Mouse (Mus musculus) myocyte (in vitro differentiated cells): ENCODE data around the gene Mab21l3. TPM values are rescaled to one million over a fixed set of nuclear protein-coding genes. Genes with fewer than 3 reads are reported as not detected.
"Not testable (repeated sequence)": the region's sequence is repeated elsewhere in the genome, so short reads cannot be mapped to it uniquely, and the experiment has no call there.

Experiments used
- H3K27me3 ChIP-seq: one replicate; pipeline ENCODE4 v1.6.1; 2011; ENCODE audit not compliant: control insufficient read depth, insufficient read depth, insufficient read length
- H3K36me3 ChIP-seq: one replicate; pipeline ENCODE4 v1.6.1; 2011; ENCODE audit not compliant: control insufficient read depth, insufficient read depth
- H3K4me2 ChIP-seq: one replicate; pipeline ENCODE4 v1.6.1; 2011; ENCODE audit warnings: low read depth, control low read depth
- H3K4me3 ChIP-seq: one replicate; pipeline ENCODE4 v1.5.1; 2011; ENCODE audit warnings: mild to moderate bottlenecking, control low read depth, moderate library complexity
- H3K79me2 ChIP-seq: one replicate; pipeline ENCODE4 v1.6.1; 2011; ENCODE audit not compliant: control insufficient read depth, insufficient read depth
- H3ac ChIP-seq: one replicate; pipeline ENCODE4 v1.6.1; 2011; ENCODE audit not compliant: control insufficient read depth, insufficient read length
- CEBPB ChIP-seq: IDR thresholded peaks from 2 replicates; pipeline ENCODE4 v1.6.1; 2011; ENCODE audit warnings: mild to moderate bottlenecking, moderate library complexity; ENCODE audit not compliant: poor library complexity, insufficient read depth, severe bottlenecking
- E2F4 ChIP-seq: IDR thresholded peaks from one replicate; pipeline ENCODE4 v1.6.1; 2011; ENCODE audit warnings: mild to moderate bottlenecking, control low read depth, moderate library complexity; ENCODE audit not compliant: insufficient read depth
- MAX ChIP-seq: IDR thresholded peaks from one replicate; pipeline ENCODE4 v1.6.1; 2011; ENCODE audit warnings: low read depth, mild to moderate bottlenecking, control low read depth
- MYOD1 ChIP-seq, 3 experiments: IDR thresholded peaks; one replicate each; pipeline ENCODE4 v1.6.1; 2011; ENCODE audit warnings: control low read depth in 2 of 3, low read depth in 2 of 3, mild to moderate bottlenecking in 2 of 3, moderate library complexity in 1 of 3; ENCODE audit not compliant: insufficient read length in 2 of 3, control insufficient read depth in 1 of 3
- MYOG ChIP-seq, 3 experiments: IDR thresholded peaks; one replicate each; pipeline ENCODE4 v1.6.1; 2011; ENCODE audit warnings: control low read depth in 2 of 3, low read depth in 2 of 3, mild to moderate bottlenecking in 2 of 3; ENCODE audit not compliant: insufficient read length in 2 of 3, control insufficient read depth in 1 of 3, insufficient read depth in 1 of 3
- POLR2A ChIP-seq: IDR thresholded peaks from one replicate; pipeline ENCODE4 v1.6.1; 2011; ENCODE audit warnings: low read depth, mild to moderate bottlenecking, control low read depth, moderate library complexity; ENCODE audit not compliant: insufficient read length
- POLR2AphosphoS2 ChIP-seq: IDR thresholded peaks from one replicate; pipeline ENCODE4 v1.6.1; 2011; ENCODE audit warnings: low read depth, control low read depth; ENCODE audit not compliant: insufficient read length
- REST ChIP-seq: IDR thresholded peaks from one replicate; pipeline ENCODE4 v1.6.1; 2011; ENCODE audit warnings: mild to moderate bottlenecking, control low read depth, moderate library complexity; ENCODE audit not compliant: insufficient read depth, insufficient read length
- SRF ChIP-seq: IDR thresholded peaks from one replicate; pipeline ENCODE4 v1.6.1; 2011; ENCODE audit warnings: low read depth; ENCODE audit not compliant: control insufficient read depth, insufficient read length
- TCF12 ChIP-seq: IDR thresholded peaks from one replicate; pipeline ENCODE4 v1.6.1; 2011; ENCODE audit warnings: mild to moderate bottlenecking, control low read depth; ENCODE audit not compliant: poor library complexity, insufficient read depth, severe bottlenecking
- TCF3 ChIP-seq: IDR thresholded peaks from one replicate; pipeline ENCODE4 v1.6.1; 2011; ENCODE audit warnings: low read depth, control low read depth; ENCODE audit not compliant: insufficient read length
- USF1 ChIP-seq: IDR thresholded peaks from one replicate; pipeline ENCODE4 v1.6.1; 2011; ENCODE audit warnings: low read depth, mild to moderate bottlenecking, control low read depth, moderate library complexity
- polyA plus RNA-seq: library from polyadenylated mRNA; unstranded; fragments of >200 nt; fragmentation: generic; extraction: Trizol; gene quantifications from one replicate; pipeline ENCODE4 v1.2.1, GENCODE M21; 2012; ENCODE audit warnings: missing spikeins

Gene Mab21l3
- polyA plus RNA-seq, 1 experiment, result 0.85 TPM

DNA sequence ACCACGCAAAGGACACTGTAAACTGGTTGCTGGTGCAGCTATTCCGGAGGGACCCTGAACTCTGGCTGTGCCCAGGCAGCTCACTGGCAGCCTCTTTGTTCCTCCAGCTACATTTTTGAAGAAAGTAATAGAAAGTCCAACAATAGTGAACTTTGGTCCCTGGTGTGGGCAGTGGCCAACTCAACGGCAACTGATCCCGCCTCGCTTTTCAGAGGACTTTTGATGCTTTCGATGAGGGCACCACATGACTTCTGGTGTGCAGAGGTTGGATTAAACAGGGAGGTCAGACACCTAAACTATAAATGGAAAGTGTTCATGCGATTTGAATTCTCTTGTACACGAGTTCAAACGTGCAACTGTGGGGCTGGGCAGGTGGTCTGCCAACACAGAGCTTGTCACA, 24.4 kb downstream of the Mab21l3 start:
- TF ChIP-seq MYOG (IDR thresholded peaks at IDR 0.05; ENCODE audit: control insufficient read depth in 1 of 3, insufficient read depth in 1 of 3, insufficient read length in 2 of 3, low read depth in 2 of 3) (no peak), TCF12 (no peak), REST (no peak), USF1 (no peak), E2F4 (no peak), TCF3 (no peak), MYOD1 (IDR thresholded peaks at IDR 0.05; ENCODE audit: control insufficient read depth in 1 of 3, insufficient read length in 2 of 3, low read depth in 2 of 3) (no peak), POLR2A (no peak)
- H3K79me2 ChIP-seq, result no peaks in the 10 kb centered on the region
- H3K4me2 ChIP-seq, result no peak overlapping the region
- H3K36me3 ChIP-seq, result no peaks in the 10 kb centered on the region
- H3ac ChIP-seq, result no peak overlapping the region
- no peaks in the 10 kb centered on the region for H3K27me3 ChIP-seq
- H3K4me3 ChIP-seq, result no peak overlapping the region

DNA sequence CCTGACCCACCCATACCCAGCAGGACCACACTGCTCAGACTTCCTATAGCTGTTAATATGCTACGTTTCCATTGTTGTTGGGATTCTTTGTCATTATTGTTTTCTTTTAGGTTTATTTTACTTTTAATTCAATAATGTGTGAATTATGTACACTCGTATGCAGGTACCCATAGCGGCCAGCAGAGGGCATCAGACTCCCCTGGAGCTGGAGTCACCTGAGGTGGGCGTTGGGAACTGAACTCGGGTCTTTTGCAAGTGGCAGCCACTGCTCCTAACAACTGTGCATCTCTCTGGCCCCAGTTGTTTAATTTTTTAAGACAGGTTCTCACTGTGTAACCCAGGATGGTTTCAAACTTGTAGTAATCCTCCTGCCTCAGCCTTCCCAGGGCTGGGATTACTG, 26.7 kb downstream of the Mab21l3 start:
- Histone ChIP-seq H3K4me2 (no peak overlapping the region), H3K36me3 (no peaks in the 10 kb centered on the region), H3ac (no peak overlapping the region), H3K27me3 (no peaks in the 10 kb centered on the region), H3K4me3 (no peak overlapping the region), H3K79me2 (no peaks in the 10 kb centered on the region)
- TF ChIP-seq MYOD1 (IDR thresholded peaks at IDR 0.05; ENCODE audit: control insufficient read depth in 1 of 3, insufficient read length in 2 of 3, low read depth in 2 of 3) (no peak), POLR2A (no peak), TCF12 (no peak), E2F4 (no peak), TCF3 (no peak), MYOG (IDR thresholded peaks at IDR 0.05; ENCODE audit: control insufficient read depth in 1 of 3, insufficient read depth in 1 of 3, insufficient read length in 2 of 3, low read depth in 2 of 3) (no peak), SRF (no peak), CEBPB (no peak), MAX (no peak), REST (no peak), POLR2AphosphoS2 (no peak), USF1 (no peak)

DNA sequence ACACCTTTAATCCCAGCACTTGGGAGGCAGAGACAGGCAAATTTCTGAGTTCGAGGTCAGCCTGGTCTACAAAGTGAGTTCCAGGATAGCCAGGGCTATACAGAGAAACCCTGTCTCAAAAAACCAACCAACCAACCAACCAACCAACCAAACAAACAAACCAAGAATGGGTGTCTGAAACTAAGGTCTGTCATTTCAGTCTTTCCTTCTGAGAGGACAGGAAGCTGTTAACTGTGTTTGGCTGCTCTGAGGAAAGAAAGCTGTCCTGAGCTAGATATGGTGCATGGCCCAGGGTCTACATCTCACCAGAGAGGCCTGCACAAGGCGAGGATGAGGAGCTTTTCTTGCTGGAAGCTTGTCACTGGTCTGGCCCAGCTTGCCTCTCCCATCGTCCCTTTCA, 28.1 kb downstream of the Mab21l3 start:
- not testable (repeated sequence) for H3K79me2 ChIP-seq, H3K4me2 ChIP-seq, H3K4me3 ChIP-seq, H3ac ChIP-seq, H3K36me3 ChIP-seq, H3K27me3 ChIP-seq

DNA sequence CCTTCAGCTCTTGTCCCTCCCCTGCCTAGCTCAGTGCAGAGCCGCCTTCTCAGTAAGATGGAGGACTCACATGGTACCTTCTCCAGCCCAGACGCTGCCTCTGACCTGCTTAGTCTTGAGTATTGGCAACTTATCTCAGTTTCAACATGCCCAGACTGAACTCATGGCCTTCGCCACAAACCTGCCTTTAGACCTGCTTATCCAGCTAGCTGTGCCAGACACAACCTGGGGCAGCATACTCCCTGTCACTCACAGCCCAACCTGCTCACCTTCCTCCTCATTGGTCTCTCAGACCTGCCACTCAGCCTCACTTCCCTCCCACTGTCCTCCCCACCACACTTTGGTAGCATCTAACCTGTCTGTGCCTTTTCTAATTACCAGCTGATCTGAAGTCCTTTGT, 32.8 kb downstream of the Mab21l3 start:
- Histone ChIP-seq H3K79me2 (no peaks in the 10 kb centered on the region), H3K4me3 (no peak overlapping the region), H3K4me2 (no peak overlapping the region), H3ac (no peak overlapping the region), H3K36me3 (no peaks in the 10 kb centered on the region), H3K27me3 (peaks cover 11% of the 10 kb centered on the region)
- TF ChIP-seq TCF12 (no peak), POLR2AphosphoS2 (no peak), POLR2A (no peak), E2F4 (no peak)

DNA sequence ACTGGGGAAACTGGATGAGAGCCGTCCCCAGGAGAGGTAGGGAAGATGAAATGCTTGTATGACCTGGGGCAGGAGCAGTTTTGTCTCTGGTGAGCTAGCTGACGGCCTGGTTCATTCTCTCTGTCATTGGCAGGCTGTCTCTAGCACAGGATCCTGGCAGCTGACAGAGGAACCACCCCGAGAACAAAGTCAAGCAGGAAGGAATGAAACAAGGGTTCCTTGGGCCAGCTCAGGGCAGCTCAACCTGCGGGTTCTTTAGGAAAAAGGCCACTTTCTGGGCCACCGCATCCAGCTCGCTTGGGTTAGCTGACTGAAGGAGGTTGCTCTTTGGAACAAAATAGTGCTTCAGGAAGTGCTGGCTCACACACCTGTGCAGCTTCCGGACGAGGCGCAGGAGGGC, 34.0 kb downstream of the Mab21l3 start:
- no peaks in the 10 kb centered on the region for H3K36me3 ChIP-seq
- H3K27me3 ChIP-seq, result peaks cover 11% of the 10 kb centered on the region
- no peak overlapping the region for H3ac ChIP-seq
- H3K4me3 ChIP-seq, result no peak overlapping the region
- TF ChIP-seq E2F4, result no peak
- TF ChIP-seq POLR2AphosphoS2, result no peak
- no peak for TF ChIP-seq TCF3
- TF ChIP-seq MYOD1 (IDR thresholded peaks at IDR 0.05; ENCODE audit: control insufficient read depth in 1 of 3, insufficient read length in 2 of 3, low read depth in 2 of 3), result no peak
- TF ChIP-seq TCF12, result no peak
- no peak for TF ChIP-seq REST
- no peak for TF ChIP-seq CEBPB
- TF ChIP-seq USF1, result no peak
- no peak for TF ChIP-seq SRF
- TF ChIP-seq POLR2A, result no peak
- no peak for TF ChIP-seq MYOG (IDR thresholded peaks at IDR 0.05; ENCODE audit: control insufficient read depth in 1 of 3, insufficient read depth in 1 of 3, insufficient read length in 2 of 3, low read depth in 2 of 3)
- no peak for TF ChIP-seq MAX
- no peaks in the 10 kb centered on the region for H3K79me2 ChIP-seq
- H3K4me2 ChIP-seq, result no peak overlapping the region
